Mouse (Mus musculus) myocyte (in vitro differentiated cells): ENCODE measurements around the gene Mus81. TPM values are rescaled to one million over a fixed set of nuclear protein-coding genes. Genes with fewer than 3 reads are reported as not detected.
"Not testable (repeated sequence)": the region's sequence is repeated elsewhere in the genome, so short reads cannot be mapped to it uniquely, and the experiment has no call there.

Experiments
- H3K27me3 ChIP-seq: one replicate; pipeline ENCODE4 v1.6.1; 2011; ENCODE audit not compliant: control insufficient read depth, insufficient read depth, insufficient read length
- H3K36me3 ChIP-seq: one replicate; pipeline ENCODE4 v1.6.1; 2011; ENCODE audit not compliant: control insufficient read depth, insufficient read depth
- H3K4me2 ChIP-seq: one replicate; pipeline ENCODE4 v1.6.1; 2011; ENCODE audit warnings: low read depth, control low read depth
- H3K4me3 ChIP-seq: one replicate; pipeline ENCODE4 v1.5.1; 2011; ENCODE audit warnings: mild to moderate bottlenecking, control low read depth, moderate library complexity
- H3K79me2 ChIP-seq: one replicate; pipeline ENCODE4 v1.6.1; 2011; ENCODE audit not compliant: control insufficient read depth, insufficient read depth
- H3ac ChIP-seq: one replicate; pipeline ENCODE4 v1.6.1; 2011; ENCODE audit not compliant: control insufficient read depth, insufficient read length
- CEBPB ChIP-seq: IDR thresholded peaks from 2 replicates; pipeline ENCODE4 v1.6.1; 2011; ENCODE audit warnings: mild to moderate bottlenecking, moderate library complexity; ENCODE audit not compliant: poor library complexity, insufficient read depth, severe bottlenecking
- E2F4 ChIP-seq: IDR thresholded peaks from one replicate; pipeline ENCODE4 v1.6.1; 2011; ENCODE audit warnings: mild to moderate bottlenecking, control low read depth, moderate library complexity; ENCODE audit not compliant: insufficient read depth
- MAX ChIP-seq: IDR thresholded peaks from one replicate; pipeline ENCODE4 v1.6.1; 2011; ENCODE audit warnings: low read depth, mild to moderate bottlenecking, control low read depth
- MYOD1 ChIP-seq, 3 experiments: IDR thresholded peaks; one replicate each; pipeline ENCODE4 v1.6.1; 2011; ENCODE audit warnings: control low read depth in 2 of 3, low read depth in 2 of 3, mild to moderate bottlenecking in 2 of 3, moderate library complexity in 1 of 3; ENCODE audit not compliant: insufficient read length in 2 of 3, control insufficient read depth in 1 of 3
- MYOG ChIP-seq, 3 experiments: IDR thresholded peaks; one replicate each; pipeline ENCODE4 v1.6.1; 2011; ENCODE audit warnings: control low read depth in 2 of 3, low read depth in 2 of 3, mild to moderate bottlenecking in 2 of 3; ENCODE audit not compliant: insufficient read length in 2 of 3, control insufficient read depth in 1 of 3, insufficient read depth in 1 of 3
- POLR2A ChIP-seq: IDR thresholded peaks from one replicate; pipeline ENCODE4 v1.6.1; 2011; ENCODE audit warnings: low read depth, mild to moderate bottlenecking, control low read depth, moderate library complexity; ENCODE audit not compliant: insufficient read length
- POLR2AphosphoS2 ChIP-seq: IDR thresholded peaks from one replicate; pipeline ENCODE4 v1.6.1; 2011; ENCODE audit warnings: low read depth, control low read depth; ENCODE audit not compliant: insufficient read length
- REST ChIP-seq: IDR thresholded peaks from one replicate; pipeline ENCODE4 v1.6.1; 2011; ENCODE audit warnings: mild to moderate bottlenecking, control low read depth, moderate library complexity; ENCODE audit not compliant: insufficient read depth, insufficient read length
- SRF ChIP-seq: IDR thresholded peaks from one replicate; pipeline ENCODE4 v1.6.1; 2011; ENCODE audit warnings: low read depth; ENCODE audit not compliant: control insufficient read depth, insufficient read length
- TCF12 ChIP-seq: IDR thresholded peaks from one replicate; pipeline ENCODE4 v1.6.1; 2011; ENCODE audit warnings: mild to moderate bottlenecking, control low read depth; ENCODE audit not compliant: poor library complexity, insufficient read depth, severe bottlenecking
- TCF3 ChIP-seq: IDR thresholded peaks from one replicate; pipeline ENCODE4 v1.6.1; 2011; ENCODE audit warnings: low read depth, control low read depth; ENCODE audit not compliant: insufficient read length
- USF1 ChIP-seq: IDR thresholded peaks from one replicate; pipeline ENCODE4 v1.6.1; 2011; ENCODE audit warnings: low read depth, mild to moderate bottlenecking, control low read depth, moderate library complexity
- polyA plus RNA-seq: library from polyadenylated mRNA; unstranded; fragments of >200 nt; fragmentation: generic; extraction: Trizol; gene quantifications from one replicate; pipeline ENCODE4 v1.2.1, GENCODE M21; 2012; ENCODE audit warnings: missing spikeins

The Mus81 gene
- polyA plus RNA-seq, 1 experiment: 66.4 TPM

- Histone ChIP-seq H3K27me3 (no peaks in the 10 kb centered on the region), H3ac (peak overlapping the region; percentile 64), H3K36me3 (peaks cover 31% of the 10 kb centered on the region), H3K4me3 (peak overlapping the region; percentile 85), H3K4me2 (peak overlapping the region; percentile 96), H3K79me2 (peaks cover 44% of the 10 kb centered on the region)
- TF ChIP-seq MYOD1 (IDR thresholded peaks at IDR 0.05; ENCODE audit: control insufficient read depth in 1 of 3, insufficient read length in 2 of 3, low read depth in 2 of 3) (peak in 2 of 3 experiments; percentile 42 to 66), POLR2AphosphoS2 (peak; percentile 88), TCF3 (no peak), SRF (peak; percentile 43), MAX (no peak), CEBPB (no peak), USF1 (peak; percentile 96), POLR2A (peak; percentile 81), REST (no peak), E2F4 (no peak), MYOG (IDR thresholded peaks at IDR 0.05; ENCODE audit: control insufficient read depth in 1 of 3, insufficient read depth in 1 of 3, insufficient read length in 2 of 3, low read depth in 2 of 3) (peak in 2 of 3 experiments; percentile 28 to 66), TCF12 (no peak)
Observed at GRCm38 (mm10) chr19:5490898-5491708, 2.9 kb upstream of the Mus81 start.

DNA sequence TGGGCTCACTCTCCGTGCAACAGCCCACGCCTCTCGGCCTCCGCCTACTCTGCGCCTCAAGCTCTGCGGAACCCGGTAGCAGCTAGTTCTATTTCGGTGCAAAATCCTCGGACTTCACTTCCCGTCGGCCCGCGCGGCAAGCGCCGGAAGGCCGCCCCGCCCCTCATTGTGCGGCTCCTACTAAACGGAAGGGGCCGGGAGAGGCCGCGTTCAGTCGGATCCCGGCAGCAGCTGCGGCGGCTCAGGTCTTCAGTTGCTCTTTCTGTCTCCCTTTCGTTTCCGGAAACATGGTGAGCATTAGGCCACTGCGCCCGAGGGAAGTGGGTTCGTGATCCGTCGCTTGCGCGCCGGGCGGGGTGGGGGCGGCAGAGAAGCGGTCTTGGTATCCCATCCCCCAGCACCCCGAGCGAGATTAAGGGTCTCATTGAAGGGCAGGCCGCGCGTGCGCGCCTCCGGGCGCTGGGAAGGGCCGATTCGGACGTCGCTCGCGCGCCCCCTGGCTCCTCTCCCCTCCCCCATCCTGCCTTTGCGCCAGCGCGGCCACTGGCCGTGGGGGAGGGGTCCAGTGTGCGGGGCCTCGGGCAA lies 2.2 kb upstream of the Mus81 start, which contains the start of gene Cfl1:
Cfl1 (plus strand) TSS at position 143 of the 585 bp plus-strand sequence.
- Histone ChIP-seq H3K79me2 (peaks cover 46% of the 10 kb centered on the region), H3K4me2 (peak within 1 kb of the TSS; percentile 98), H3K36me3 (peaks cover 35% of the 10 kb centered on the region), H3K27me3 (no peaks in the 10 kb centered on the region), H3ac (peak within 1 kb of the TSS; percentile 64), H3K4me3 (peak within 1 kb of the TSS; percentile 85)
- TF ChIP-seq CEBPB (no peak), MAX (no peak), SRF (peak; percentile 68), MYOD1 (IDR thresholded peaks at IDR 0.05; ENCODE audit: control insufficient read depth in 1 of 3, insufficient read length in 2 of 3, low read depth in 2 of 3) (peak in 1 of 3 experiments; percentile 5), POLR2A (peak; percentile 91), TCF12 (no peak), MYOG (IDR thresholded peaks at IDR 0.05; ENCODE audit: control insufficient read depth in 1 of 3, insufficient read depth in 1 of 3, insufficient read length in 2 of 3, low read depth in 2 of 3) (peak in 1 of 3 experiments; percentile 46), POLR2AphosphoS2 (peak; percentile 74), E2F4 (no peak)

DNA sequence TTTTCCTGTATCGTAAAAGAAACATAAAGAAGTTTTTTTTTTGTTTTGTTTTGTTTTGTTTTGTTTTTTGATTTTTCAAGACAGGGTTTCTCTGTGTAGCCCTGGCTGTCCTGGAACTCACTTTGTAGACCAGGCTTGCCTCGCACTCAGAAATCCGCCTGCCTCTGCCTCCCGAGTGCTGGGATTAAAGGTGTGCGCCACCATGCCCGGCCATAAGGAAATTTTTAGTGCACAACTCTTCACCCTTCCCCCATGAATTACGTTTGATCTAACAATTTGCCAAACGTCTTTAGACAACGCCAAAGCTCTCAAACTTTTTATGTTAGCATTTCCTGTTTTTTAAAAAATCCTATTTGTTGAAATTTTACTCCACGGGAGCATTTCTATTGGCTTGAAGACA lies 1.5 kb upstream of the Mus81 start:
- H3ac ChIP-seq, H3K27me3 ChIP-seq: not testable (repeated sequence)
- H3K4me3 ChIP-seq: peak overlapping the region; percentile 85
- H3K36me3 ChIP-seq: peaks cover 35% of the 10 kb centered on the region
- peaks cover 46% of the 10 kb centered on the region for H3K79me2 ChIP-seq
- H3K4me2 ChIP-seq: peak overlapping the region; percentile 98

DNA sequence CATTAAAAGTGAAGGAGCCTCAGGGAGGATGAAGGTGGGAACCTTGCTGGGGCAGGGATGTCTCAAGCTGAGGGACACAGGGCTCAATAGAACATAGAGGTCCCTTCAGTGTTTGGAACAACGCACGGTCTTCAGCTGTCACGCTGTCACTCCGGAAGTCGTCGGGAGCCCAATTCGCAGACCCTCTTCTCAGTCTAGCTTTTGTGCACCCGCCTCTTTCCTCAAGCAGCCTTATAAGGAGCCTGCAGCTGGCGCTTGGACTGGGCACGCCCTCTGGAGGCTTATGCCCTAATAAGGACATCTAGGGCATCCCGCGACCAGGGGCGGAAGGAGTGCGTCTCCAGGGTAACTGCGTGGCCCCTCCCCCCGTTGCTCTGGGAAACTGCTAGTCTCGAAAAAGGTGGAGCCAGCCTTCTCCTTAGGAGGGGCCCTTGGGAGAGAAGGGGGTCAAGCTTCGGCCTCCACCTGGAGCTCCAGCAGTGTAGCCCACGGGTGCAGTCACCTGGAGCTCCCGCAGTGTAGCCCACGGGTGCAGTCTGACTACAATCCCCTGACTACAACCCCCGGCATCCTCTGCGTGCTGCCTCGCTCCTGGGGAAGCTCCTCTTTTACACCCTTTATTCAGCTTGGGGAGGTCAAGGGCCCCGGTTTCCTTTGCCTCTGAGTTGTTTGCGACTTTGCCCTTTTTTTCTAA lies 823 bp upstream of the Mus81 start:
- TF ChIP-seq TCF3 (no peak), CEBPB (no peak), SRF (peak; percentile 100), TCF12 (peak; percentile 1), MYOD1 (IDR thresholded peaks at IDR 0.05; ENCODE audit: control insufficient read depth in 1 of 3, insufficient read length in 2 of 3, low read depth in 2 of 3) (peak in 2 of 3 experiments; percentile 37 to 61), MYOG (IDR thresholded peaks at IDR 0.05; ENCODE audit: control insufficient read depth in 1 of 3, insufficient read depth in 1 of 3, insufficient read length in 2 of 3, low read depth in 2 of 3) (peak; percentile 1 to 85 (median 41)), POLR2AphosphoS2 (peak; percentile 83), POLR2A (peak; percentile 74)
- H3K4me2 ChIP-seq: peak overlapping the region; percentile 98
- peak overlapping the region; percentile 10 for H3ac ChIP-seq
- peak overlapping the region; percentile 85 for H3K4me3 ChIP-seq
- H3K27me3 ChIP-seq: no peaks in the 10 kb centered on the region
- peaks cover 35% of the 10 kb centered on the region for H3K36me3 ChIP-seq
- peaks cover 45% of the 10 kb centered on the region for H3K79me2 ChIP-seq
